Mouse (Mus musculus) E14TG2a.4 (cell line): ENCODE results near the gene Clec1a.

Source experiments
- CTCF ChIP-seq: conservative IDR thresholded peaks from 2 replicates; pipeline ENCODE4 v1.5.1; 2014; ENCODE audit warnings: low read length
- NANOG ChIP-seq: IDR thresholded peaks from 2 replicates; pipeline ENCODE4 v1.6.1; 2014; ENCODE audit warnings: borderline replicate concordance, low read length, mixed read lengths

- TF ChIP-seq CTCF, result no peak
- no peak for TF ChIP-seq NANOG
These were observed 71.3 kb downstream of the Clec1a start for GRCm38 (mm10) chr6:129380454-129380853.
